Mouse (Mus musculus) urinary bladder, adult 2 months (tissue): Measurements from ENCODE around the gene 1600014C10Rik. TPM values are rescaled to one million over a fixed set of nuclear protein-coding genes. Genes with fewer than 3 reads are reported as not detected.

Experiments
- polyA plus RNA-seq: library from polyadenylated mRNA; depleted of rRNA; stranded (reverse); fragments of >200 nt; gene quantifications from 2 replicates; pipeline ENCODE4 v1.2.3, GENCODE M21; 2012; rRNA removed

1600014C10Rik gene
- polyA plus RNA-seq, 1 experiment: 52.4 TPM

Other genes with a start within 250 kb of the 1600014C10Rik start
- 32.2 and 36.3 TPM in 2 replicates for gene Uri1, start 159.7 kb upstream of the 1600014C10Rik start, polyA plus RNA-seq
- gene Ccne1, start 75.7 kb upstream of the 1600014C10Rik start, polyA plus RNA-seq: 3.1 and 3.6 TPM in 2 replicates
- 11.0 and 14.1 TPM in 2 replicates for gene Plekhf1, start 44.8 kb downstream of the 1600014C10Rik start, polyA plus RNA-seq
- gene Pop4, start 88.2 kb downstream of the 1600014C10Rik start, polyA plus RNA-seq: 30.6 and 34.8 TPM in 2 replicates